Mouse (Mus musculus): ENCODE results near the gene Tmem91. TPM values are rescaled to one million over a fixed set of nuclear protein-coding genes. Genes with fewer than 3 reads are reported as not detected.

Gene Tmem91
- total RNA-seq, 1 experiment, result 0.94 TPM

DNA sequence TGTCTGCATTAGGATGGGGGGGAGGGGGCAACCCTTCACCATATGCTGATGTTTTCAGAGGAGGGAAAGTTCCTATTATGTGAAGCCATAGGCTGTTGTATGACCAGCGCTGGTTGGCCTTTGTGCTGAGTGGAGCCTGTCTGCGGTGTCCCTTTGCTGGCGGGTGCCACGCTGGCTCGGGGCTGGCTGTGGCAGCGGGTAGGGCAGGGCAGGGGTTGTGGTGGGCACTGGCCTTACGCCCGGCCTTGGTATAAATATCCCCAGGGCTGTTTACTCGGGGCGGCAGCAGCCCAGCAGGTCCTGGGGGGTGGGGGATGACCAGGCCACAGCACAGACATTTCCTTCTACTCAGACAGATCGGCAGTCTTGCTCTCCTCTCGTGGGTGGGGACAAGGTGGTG is 35.0 kb upstream of the Tmem91 start:
- H3K9ac ChIP-seq (ENCODE audit: insufficient read depth, low read depth, low read length, poor library complexity, severe bottlenecking), result no peak overlapping the region
- no peak for TF ChIP-seq CHD2 (IDR thresholded peaks at IDR 0.05; ENCODE audit: low read depth, low read length)
- in situ Hi-C loops (cut with MboI; ENCODE audit: low sequenced_read_pairs in 2 of 2, unreplicated experiment in 2 of 2), result no loop called here
- peaks cover 3 to 23% of the 10 kb centered on the region in 2 experiments; a peak in 1 of 4 replicates for H3K4me1 ChIP-seq (ENCODE audit: control insufficient read depth in 2 of 2, insufficient read depth in 2 of 2, low read length in 2 of 2, poor library complexity in 1 of 2)
- no peaks in the 10 kb centered on the region for H3K9me3 ChIP-seq (ENCODE audit: control insufficient read depth, insufficient read depth, low read depth, low read length)
- H3K27ac ChIP-seq (ENCODE audit: insufficient read depth, low read depth, low read length, poor library complexity, severe bottlenecking), result no peak overlapping the region
- peak overlapping the region; percentile 27 to 29; a peak in 2 of 4 replicates for H3K4me3 ChIP-seq (ENCODE audit: insufficient read depth in 1 of 2, low read depth in 1 of 2, low read length in 2 of 2, poor library complexity in 1 of 2, severe bottlenecking in 1 of 2)
- no peak for DNase-seq (ENCODE audit: low read depth, low spot score)
- H3K36me3 ChIP-seq (ENCODE audit: control insufficient read depth, insufficient read depth, low read length, poor library complexity, severe bottlenecking), result peaks cover 21% of the 10 kb centered on the region; the same call in 1 of the 2 replicates

DNA sequence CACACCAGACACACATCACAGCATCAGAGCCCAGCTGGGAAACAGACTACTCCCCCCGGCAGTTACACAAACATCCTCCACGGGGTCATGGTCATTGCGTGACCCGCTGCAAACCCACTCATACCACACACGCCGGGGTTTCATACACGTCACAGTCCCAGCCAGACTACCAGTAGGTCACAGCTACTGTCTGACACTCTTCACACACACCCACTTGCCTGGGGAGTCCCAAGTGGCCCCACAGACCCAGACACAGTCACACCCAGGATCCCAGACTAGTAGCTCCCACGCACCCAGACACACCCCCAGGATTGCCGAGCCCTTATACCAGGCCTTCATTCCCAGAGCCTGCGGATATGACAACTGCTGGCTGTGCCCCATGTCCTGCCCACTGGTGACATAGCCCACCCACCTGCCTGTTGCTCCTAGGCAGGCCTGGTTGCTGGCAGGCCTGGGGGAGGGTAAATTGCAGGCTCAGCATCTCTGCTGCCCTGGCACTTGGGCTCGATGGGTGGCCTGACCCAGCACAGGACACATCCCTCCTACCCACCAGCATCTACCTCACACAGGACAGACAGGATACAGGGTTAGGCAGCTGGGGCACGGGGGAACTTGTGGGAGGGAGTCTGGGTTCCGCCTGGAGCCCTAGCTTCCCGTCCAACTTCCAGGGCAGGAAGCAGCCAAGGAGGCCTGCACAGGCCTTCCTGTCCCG is 32.8 kb upstream of the Tmem91 start:
- H3K4me3 ChIP-seq (ENCODE audit: insufficient read depth in 1 of 2, low read depth in 1 of 2, low read length in 2 of 2, poor library complexity in 1 of 2, severe bottlenecking in 1 of 2), result peak overlapping the region in 1 of 2 experiments; percentile 24; a peak in 1 of 4 replicates

DNA sequence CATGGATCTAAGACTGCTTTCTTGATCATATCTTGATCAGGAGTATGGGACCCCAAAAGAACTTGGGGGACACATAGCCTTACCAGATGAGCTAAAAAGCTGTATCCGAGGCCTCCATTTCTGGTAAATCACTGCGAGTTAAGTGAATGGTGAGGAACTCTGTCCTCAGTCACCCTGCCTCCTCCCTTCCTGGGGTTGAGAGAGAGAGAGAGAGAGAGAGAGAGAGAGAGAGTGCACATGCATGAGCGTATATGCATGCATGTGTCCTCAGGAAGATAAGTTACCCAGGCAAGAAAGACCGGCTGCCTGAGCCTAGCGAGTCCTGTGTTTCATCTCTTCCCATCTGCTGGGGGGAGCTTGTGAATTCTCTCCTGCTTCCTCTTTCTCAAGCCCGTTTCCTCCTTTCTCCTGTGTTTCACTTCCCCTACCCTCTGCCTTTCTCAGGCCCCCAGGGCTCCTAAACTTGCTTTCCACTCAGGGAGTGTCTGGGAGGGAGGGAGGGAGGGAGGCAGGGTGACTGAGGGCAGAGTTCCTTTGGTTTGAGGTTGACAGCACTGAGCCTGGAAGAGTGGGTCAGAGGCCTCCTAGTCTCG is 31.7 kb upstream of the Tmem91 start:
- Histone ChIP-seq H3K9me3 (ENCODE audit: control insufficient read depth, insufficient read depth, low read depth, low read length) (no peaks in the 10 kb centered on the region), H3K4me3 (ENCODE audit: insufficient read depth in 1 of 2, low read depth in 1 of 2, low read length in 2 of 2, poor library complexity in 1 of 2, severe bottlenecking in 1 of 2) (no peak overlapping the region), H3K27ac (ENCODE audit: insufficient read depth, low read depth, low read length, poor library complexity, severe bottlenecking) (no peak overlapping the region), H3K9ac (ENCODE audit: insufficient read depth, low read depth, low read length, poor library complexity, severe bottlenecking) (no peak overlapping the region), H3K36me3 (ENCODE audit: control insufficient read depth, insufficient read depth, low read length, poor library complexity, severe bottlenecking) (no peaks in the 10 kb centered on the region), H3K4me1 (ENCODE audit: control insufficient read depth in 2 of 2, insufficient read depth in 2 of 2, low read length in 2 of 2, poor library complexity in 1 of 2) (peaks cover 3 to 26% of the 10 kb centered on the region in 2 experiments; a peak in 1 of 4 replicates)
- no peak for DNase-seq (ENCODE audit: low read depth, low spot score)
- in situ Hi-C loops (cut with MboI; ENCODE audit: low sequenced_read_pairs in 2 of 2, unreplicated experiment in 2 of 2), result no loop called here
- TF ChIP-seq ZC3H11A (IDR thresholded peaks at IDR 0.05; ENCODE audit: borderline replicate concordance, low read depth, low read length) (no peak), MAFK (IDR thresholded peaks at IDR 0.05; ENCODE audit: insufficient read depth, low read depth, low read length) (no peak), CHD2 (IDR thresholded peaks at IDR 0.05; ENCODE audit: low read depth, low read length) (no peak), HCFC1 (IDR thresholded peaks at IDR 0.05; ENCODE audit: borderline replicate concordance, insufficient read depth, low read length) (no peak), ZNF384 (IDR thresholded peaks at IDR 0.05; ENCODE audit: low read depth, low read length) (no peak)

More for the DNA sequence above, 32.8 kb upstream of the Tmem91 start:
- Histone ChIP-seq H3K4me1 (ENCODE audit: control insufficient read depth in 2 of 2, insufficient read depth in 2 of 2, low read length in 2 of 2, poor library complexity in 1 of 2) (peaks cover 3 to 26% of the 10 kb centered on the region in 2 experiments; a peak in 1 of 4 replicates), H3K9ac (ENCODE audit: insufficient read depth, low read depth, low read length, poor library complexity, severe bottlenecking) (peak overlapping the region; percentile 27), H3K27ac (ENCODE audit: insufficient read depth, low read depth, low read length, poor library complexity, severe bottlenecking) (no peak overlapping the region), H3K9me3 (ENCODE audit: control insufficient read depth, insufficient read depth, low read depth, low read length) (no peaks in the 10 kb centered on the region), H3K36me3 (ENCODE audit: control insufficient read depth, insufficient read depth, low read length, poor library complexity, severe bottlenecking) (0 out of 2 replicates have a peak, but pooled peaks cover 2% of the 10 kb centered on the region)
- DNase-seq (ENCODE audit: low read depth, low spot score), result no peak
- TF ChIP-seq ZNF384 (IDR thresholded peaks at IDR 0.05; ENCODE audit: low read depth, low read length) (no peak), MAFK (IDR thresholded peaks at IDR 0.05; ENCODE audit: insufficient read depth, low read depth, low read length) (peak; percentile 61; the same call in 1 of the 2 replicates)
- in situ Hi-C loops (cut with MboI; ENCODE audit: low sequenced_read_pairs in 2 of 2, unreplicated experiment in 2 of 2), result no loop called here

DNA sequence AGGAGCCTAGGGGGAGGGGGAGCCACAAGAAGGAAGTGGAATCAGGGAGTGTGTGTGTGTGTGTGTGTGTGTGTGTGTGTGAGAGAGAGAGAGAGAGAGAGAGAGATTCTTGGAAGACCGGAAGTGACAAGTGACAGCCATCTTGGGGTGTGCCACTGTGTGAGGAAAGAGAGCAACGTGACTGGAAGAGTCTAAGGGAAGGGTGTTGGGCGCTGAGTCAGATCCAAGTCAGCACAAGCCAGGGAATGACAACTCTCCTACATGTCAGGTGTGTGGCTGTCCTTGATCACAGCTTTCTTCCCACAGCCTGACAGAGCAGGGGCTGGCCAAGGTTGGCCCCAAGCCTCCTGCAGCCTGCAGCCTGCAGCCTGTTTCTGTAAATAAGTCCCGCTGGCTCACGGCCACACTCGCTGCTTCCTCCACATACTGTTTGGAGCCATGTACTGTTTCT is 30.9 kb upstream of the Tmem91 start:
- no peak for DNase-seq (ENCODE audit: low read depth, low spot score)

More for the DNA sequence above, 30.9 kb upstream of the Tmem91 start:
- no peak overlapping the region for H3K9ac ChIP-seq (ENCODE audit: insufficient read depth, low read depth, low read length, poor library complexity, severe bottlenecking)
- H3K36me3 ChIP-seq (ENCODE audit: control insufficient read depth, insufficient read depth, low read length, poor library complexity, severe bottlenecking), result no peaks in the 10 kb centered on the region
- in situ Hi-C loops (cut with MboI; ENCODE audit: low sequenced_read_pairs in 2 of 2, unreplicated experiment in 2 of 2), result no loop called here
- no peak overlapping the region for H3K4me3 ChIP-seq (ENCODE audit: insufficient read depth in 1 of 2, low read depth in 1 of 2, low read length in 2 of 2, poor library complexity in 1 of 2, severe bottlenecking in 1 of 2)
- H3K9me3 ChIP-seq (ENCODE audit: control insufficient read depth, insufficient read depth, low read depth, low read length), result no peaks in the 10 kb centered on the region
- TF ChIP-seq MAFK (IDR thresholded peaks at IDR 0.05; ENCODE audit: insufficient read depth, low read depth, low read length) (no peak), ZNF384 (IDR thresholded peaks at IDR 0.05; ENCODE audit: low read depth, low read length) (no peak), CHD2 (IDR thresholded peaks at IDR 0.05; ENCODE audit: low read depth, low read length) (no peak), ZC3H11A (IDR thresholded peaks at IDR 0.05; ENCODE audit: borderline replicate concordance, low read depth, low read length) (no peak), HCFC1 (IDR thresholded peaks at IDR 0.05; ENCODE audit: borderline replicate concordance, insufficient read depth, low read length) (no peak)
- H3K27ac ChIP-seq (ENCODE audit: insufficient read depth, low read depth, low read length, poor library complexity, severe bottlenecking), result no peak overlapping the region
- peaks cover 3 to 21% of the 10 kb centered on the region in 2 experiments; a peak in 1 of 4 replicates for H3K4me1 ChIP-seq (ENCODE audit: control insufficient read depth in 2 of 2, insufficient read depth in 2 of 2, low read length in 2 of 2, poor library complexity in 1 of 2)

All from ES-E14 (cell line).